Mouse (Mus musculus) macrophage (primary cell): ENCODE data around the gene Rnf13. TPM values are rescaled to one million over a fixed set of nuclear protein-coding genes. Genes with fewer than 3 reads are reported as not detected.

Source experiments
- H3K27ac ChIP-seq: fragments of 350-480 bp; formaldehyde crosslinking; 2 replicates; pipeline ENCODE4 v1.9.0; 2021
- H3K36me3 ChIP-seq: fragments of 350-480 bp; formaldehyde crosslinking; 2 replicates; pipeline ENCODE4 v1.9.0; 2021; ENCODE audit errors: inconsistent target
- H3K4me3 ChIP-seq: fragments of 350-480 bp; formaldehyde crosslinking; 2 replicates; pipeline ENCODE4 v1.9.0; 2021; ENCODE audit errors: inconsistent target
- H3K79me2 ChIP-seq: fragments of 350-480 bp; formaldehyde crosslinking; 2 replicates; pipeline ENCODE4 v1.9.0; 2021; ENCODE audit errors: inconsistent target
- WGBS: methylation state at CpG from one replicate; pipeline ENCODE4 v1.1.7; 2026; ENCODE audit warnings: inconsistent platforms; ENCODE audit not compliant: missing documents; 5-methylcytosine and 5-hydroxymethylcytosine counted together
- polyA plus RNA-seq: library from polyadenylated mRNA; stranded (reverse); fragments of 250-400 nt; gene quantifications from 3 replicates; pipeline ENCODE4 v1.2.4, GENCODE M21; 2018; ENCODE audit warnings: inconsistent platforms
- total RNA-seq, 78 experiments: library from RNA; depleted of rRNA; stranded (reverse); fragments of 250-400 nt; gene quantifications; 1 replicate in 9 of 78; 2 replicates in 24 of 78; 3 replicates in 43 of 78; 4 replicates in 2 of 78; pipeline ENCODE4 v1.2.4; 2018; ENCODE audit warnings: inconsistent platforms in 56 of 78

Gene Rnf13
- total RNA-seq (2018; cell fraction: chromatin; rRNA removed): 100 to 1,000 TPM in 13 of 26 experiments, 10 to 100 TPM in 13; 48.6 to 200 (median 101) TPM
- 100 to 1,000 TPM in 23 of 26 experiments, 10 to 100 TPM in 3; 97.7 to 194 (median 138) TPM for total RNA-seq (2018; cell fraction: cytosol; rRNA removed)
- total RNA-seq (2018; cell fraction: nucleus; rRNA removed): 100 to 1,000 TPM in 17 of 26 experiments, 10 to 100 TPM in 9; 81.0 to 246 (median 119) TPM
- polyA plus RNA-seq: 141 to 225 TPM (median 198 TPM) in 3 replicates

- under 1% methylated on average over 56 of the region's 59 CpGs for WGBS
- Histone ChIP-seq H3K4me3 (peak within 1 kb of the TSS; percentile 70), H3K36me3 (no peaks in the 10 kb centered on the region), H3K27ac (peak within 1 kb of the TSS; percentile 91), H3K79me2 (peaks cover 42% of the 10 kb centered on the region)
These were observed at the start of gene Rnf13 for GRCm38 (mm10) chr3:57735511-57736370. Gene Rnf13, plus strand, starts transcription at chr3:57736062.

- Histone ChIP-seq H3K4me3 (no peak overlapping the region), H3K79me2 (no peaks in the 10 kb centered on the region), H3K36me3 (no peaks in the 10 kb centered on the region), H3K27ac (no peak overlapping the region)
- WGBS: 33% methylated on average over 3 of the region's 4 CpGs
These were observed 44.1 kb upstream of the Rnf13 start for GRCm38 (mm10) chr3:57691772-57692171.

GRCm38 (mm10) chr3:57692719-57693118 is 43.1 kb upstream of the Rnf13 start, which contains the start of gene Ankub1:
Gene Ankub1, minus strand, starts transcription at chr3:57692799.
- no peak within 1 kb of the TSS for H3K4me3 ChIP-seq
- H3K79me2 ChIP-seq: no peaks in the 10 kb centered on the region
- no peak within 1 kb of the TSS for H3K27ac ChIP-seq
- H3K36me3 ChIP-seq: no peaks in the 10 kb centered on the region
- WGBS: 79% methylated on average over 2 of the region's 2 CpGs

GRCm38 (mm10) chr3:57696249-57696648 is 39.6 kb upstream of the Rnf13 start:
- no peak overlapping the region for H3K4me3 ChIP-seq
- no peak overlapping the region for H3K27ac ChIP-seq
- H3K36me3 ChIP-seq: no peaks in the 10 kb centered on the region
- WGBS: 49% methylated on average over 4 of the region's 4 CpGs
- H3K79me2 ChIP-seq: no peaks in the 10 kb centered on the region

GRCm38 (mm10) chr3:57696779-57697178 is 39.1 kb upstream of the Rnf13 start:
- Histone ChIP-seq H3K4me3 (no peak overlapping the region), H3K36me3 (no peaks in the 10 kb centered on the region), H3K79me2 (no peaks in the 10 kb centered on the region), H3K27ac (no peak overlapping the region)
- 77% methylated on average over 9 of the region's 9 CpGs for whole genome bisulfite sequencing

GRCm38 (mm10) chr3:57714151-57714550 is 21.7 kb upstream of the Rnf13 start:
- Histone ChIP-seq H3K27ac (no peak overlapping the region), H3K36me3 (no peaks in the 10 kb centered on the region), H3K79me2 (no peaks in the 10 kb centered on the region), H3K4me3 (no peak overlapping the region)
- 93% methylated on average over 6 of the region's 6 CpGs for WGBS

- peaks cover 8% of the 10 kb centered on the region for H3K79me2 ChIP-seq
- 93% methylated on average over 4 of the region's 5 CpGs for WGBS
- no peak overlapping the region for H3K4me3 ChIP-seq
- H3K36me3 ChIP-seq: no peaks in the 10 kb centered on the region
- H3K27ac ChIP-seq: no peak overlapping the region
These were observed 3.5 kb upstream of the Rnf13 start for GRCm38 (mm10) chr3:57732206-57732915.

- H3K36me3 ChIP-seq: no peaks in the 10 kb centered on the region
- WGBS: 1% methylated on average over 12 of the region's 13 CpGs
These were observed 695 bp downstream of the Rnf13 start for GRCm38 (mm10) chr3:57736419-57737095.

GRCm38 (mm10) chr3:57739830-57740229 is 4.0 kb downstream of the Rnf13 start:
- no peaks in the 10 kb centered on the region for H3K36me3 ChIP-seq
- peak overlapping the region; percentile 5; the same call in 1 of the 2 replicates for H3K27ac ChIP-seq
- no peak overlapping the region for H3K4me3 ChIP-seq
- 14% methylated on average over 1 of the region's 1 CpGs for WGBS
- peaks cover 83% of the 10 kb centered on the region for H3K79me2 ChIP-seq

More at GRCm38 (mm10) chr3:57736419-57737095, 695 bp downstream of the Rnf13 start:
- peaks cover 50% of the 10 kb centered on the region for H3K79me2 ChIP-seq
- peak overlapping the region; percentile 91 for H3K27ac ChIP-seq
- H3K4me3 ChIP-seq: peak overlapping the region; percentile 70

- Histone ChIP-seq H3K27ac (no peak overlapping the region), H3K36me3 (0 out of 2 replicates have a peak, but pooled peaks cover 3% of the 10 kb centered on the region), H3K79me2 (peaks cover 100% of the 10 kb centered on the region), H3K4me3 (no peak overlapping the region)
- WGBS: 90% methylated on average over 3 of the region's 3 CpGs
These were observed 12.9 kb downstream of the Rnf13 start for GRCm38 (mm10) chr3:57748576-57749267.

- H3K4me3 ChIP-seq: no peak overlapping the region
- H3K36me3 ChIP-seq: peaks cover 38% of the 10 kb centered on the region; the same call in 1 of the 2 replicates
- peaks cover 66% of the 10 kb centered on the region for H3K79me2 ChIP-seq
- H3K27ac ChIP-seq: no peak overlapping the region
- 96% methylated on average over 2 of the region's 2 CpGs for WGBS
These were observed 41.1 kb downstream of the Rnf13 start for GRCm38 (mm10) chr3:57776915-57777314.

- H3K36me3 ChIP-seq: no peaks in the 10 kb centered on the region; the same call in none of the 2 replicates
- WGBS: 87% methylated on average over 4 of the region's 4 CpGs
- no peak overlapping the region for H3K27ac ChIP-seq
These were observed 52.6 kb downstream of the Rnf13 start for GRCm38 (mm10) chr3:57788472-57788871.

GRCm38 (mm10) chr3:57789005-57789962 is 53.4 kb downstream of the Rnf13 start:
- peaks cover 91% of the 10 kb centered on the region for H3K79me2 ChIP-seq
- no peak overlapping the region for H3K4me3 ChIP-seq
- H3K36me3 ChIP-seq: no peaks in the 10 kb centered on the region; the same call in 1 of the 2 replicates
- WGBS: 94% methylated on average over 6 of the region's 7 CpGs
- H3K27ac ChIP-seq: no peak overlapping the region

More at GRCm38 (mm10) chr3:57788472-57788871, 52.6 kb downstream of the Rnf13 start:
- Histone ChIP-seq H3K4me3 (no peak overlapping the region), H3K79me2 (peaks cover 91% of the 10 kb centered on the region)
